Mouse (Mus musculus) thymus, adult 2 months (tissue): ENCODE data around the gene Exoc4. TPM values are rescaled to one million over a fixed set of nuclear protein-coding genes. Genes with fewer than 3 reads are reported as not detected.

ENCODE experiments used
- DNase-seq: peaks from one replicate; pipeline ENCODE4 v3.0.0; 2021
- H3K27ac ChIP-seq: fragments of 200-500 bp; 2 replicates; pipeline ENCODE4 v1.5.1; 2012; ENCODE audit warnings: low read length, control low read depth; ENCODE audit not compliant: control insufficient read depth, insufficient read depth
- H3K27me3 ChIP-seq: fragments of 200-500 bp; 2 replicates; pipeline ENCODE4 v1.6.1; 2012; ENCODE audit warnings: mild to moderate bottlenecking, low read length, moderate library complexity, mixed read lengths; ENCODE audit not compliant: control insufficient read depth, insufficient read depth
- H3K36me3 ChIP-seq: fragments of 200-500 bp; 2 replicates; pipeline ENCODE4 v1.6.1; 2012; ENCODE audit warnings: mild to moderate bottlenecking, low read length, moderate library complexity; ENCODE audit not compliant: control insufficient read depth, insufficient read depth
- H3K4me1 ChIP-seq: fragments of 200-500 bp; replicated peaks from 2 replicates; pipeline ENCODE4 v1.6.1; 2012; ENCODE audit warnings: low read length; ENCODE audit not compliant: control insufficient read depth, insufficient read depth
- H3K4me3 ChIP-seq: fragments of 200-500 bp; 2 replicates; pipeline ENCODE4 v1.5.1; 2012; ENCODE audit warnings: mild to moderate bottlenecking, low read length, control low read depth, moderate library complexity; ENCODE audit not compliant: control insufficient read depth, insufficient read depth
- CTCF ChIP-seq: fragments of 200-500 bp; IDR thresholded peaks from 2 replicates; pipeline ENCODE4 v1.5.1; 2012; ENCODE audit warnings: mild to moderate bottlenecking, control low read depth, low read length, moderate library complexity, borderline replicate concordance; ENCODE audit not compliant: control insufficient read depth, poor library complexity, insufficient read depth; ENCODE audit errors: extremely low read depth
- POLR2A ChIP-seq: fragments of 200-500 bp; IDR thresholded peaks from 2 replicates; pipeline ENCODE4 v1.6.1; 2012; ENCODE audit warnings: mild to moderate bottlenecking, low read length, control low read depth, moderate library complexity; ENCODE audit not compliant: control insufficient read depth, poor library complexity, insufficient read depth; ENCODE audit errors: extremely low read depth
- WGBS: fragments of 180-500 bp; shearing (Covaris S2); methylation state at CpG from one replicate; pipeline ENCODE4 v1.1.7; 2018; 5-methylcytosine and 5-hydroxymethylcytosine counted together
- polyA plus RNA-seq: library from polyadenylated mRNA; depleted of rRNA; stranded (reverse); fragments of >200 nt; gene quantifications from 2 replicates; pipeline ENCODE4 v1.2.3, GENCODE M21; 2012

The Exoc4 gene
- polyA plus RNA-seq, 1 experiment, result 12.7 TPM

DNA sequence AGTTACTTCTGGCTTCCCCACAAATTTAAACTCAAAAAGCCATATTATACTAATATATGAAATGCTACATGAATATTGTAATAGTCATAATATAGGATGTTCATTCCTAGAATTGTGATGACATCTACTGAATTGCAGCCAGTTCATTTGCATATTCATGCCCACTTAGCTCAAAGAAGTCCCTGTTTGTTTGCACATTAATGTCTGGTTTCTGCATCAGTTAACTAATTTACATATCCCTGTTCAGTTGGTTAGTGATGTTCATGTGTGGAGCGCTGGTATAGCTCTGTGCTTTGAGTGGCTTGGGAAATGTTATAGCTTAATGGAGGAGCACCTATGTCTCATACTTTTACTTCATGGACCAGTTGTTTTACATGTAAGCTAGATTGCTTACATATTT lies 206.4 kb downstream of the Exoc4 start:
- 100% methylated on average over 1 of the region's 1 CpGs for WGBS
- TF ChIP-seq POLR2A (no peak), CTCF (no peak)
- no peak for DNase-seq
- H3K4me3 ChIP-seq, result no peak overlapping the region
- H3K36me3 ChIP-seq, result no peaks in the 10 kb centered on the region
- no peaks in the 10 kb centered on the region for H3K4me1 ChIP-seq
- H3K27ac ChIP-seq, result no peak overlapping the region
- H3K27me3 ChIP-seq, result no peaks in the 10 kb centered on the region

DNA sequence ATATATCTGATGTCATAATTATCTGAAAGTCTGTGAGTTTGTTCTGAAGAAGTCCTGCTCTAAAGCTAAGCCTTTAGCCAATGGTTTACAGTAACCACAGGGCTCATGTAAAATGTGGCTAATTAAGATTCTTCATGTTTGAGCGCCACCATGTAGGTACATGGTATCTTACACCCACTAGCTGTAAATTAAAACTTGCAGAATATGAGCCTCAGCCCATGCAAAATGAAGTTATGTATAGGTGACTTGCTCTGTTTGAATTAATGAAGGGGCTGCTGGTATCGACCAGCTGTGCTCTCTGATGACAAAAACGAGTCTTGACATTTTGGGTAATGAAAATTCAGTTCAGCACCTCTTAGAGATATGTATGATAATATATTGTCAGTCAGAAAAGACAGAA lies 216.0 kb downstream of the Exoc4 start:
- Histone ChIP-seq H3K36me3 (no peaks in the 10 kb centered on the region), H3K4me3 (no peak overlapping the region), H3K4me1 (no peaks in the 10 kb centered on the region), H3K27me3 (no peaks in the 10 kb centered on the region), H3K27ac (no peak overlapping the region)
- WGBS, result 99% methylated on average over 3 of the region's 3 CpGs
- TF ChIP-seq CTCF (no peak), POLR2A (no peak)
- DNase-seq, result no peak

DNA sequence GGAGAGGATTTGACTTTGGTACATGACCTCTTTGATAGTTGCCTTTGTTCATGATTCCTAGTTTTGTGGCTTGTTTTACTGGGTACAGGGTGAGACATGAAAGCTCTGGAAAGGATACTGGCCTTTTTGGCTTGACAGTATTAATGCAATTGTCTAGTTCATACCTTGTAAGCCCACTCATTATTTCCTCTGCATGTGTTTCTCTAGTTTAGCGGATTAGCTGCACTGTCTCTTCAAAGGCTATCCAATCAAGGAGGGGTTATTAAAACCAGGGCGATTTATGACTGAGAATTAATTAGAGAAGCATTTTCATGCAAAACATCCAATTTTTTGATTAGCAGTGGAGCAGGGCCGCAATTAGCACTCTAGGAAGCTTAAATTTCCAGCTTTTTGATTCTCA lies 216.5 kb downstream of the Exoc4 start:
- Histone ChIP-seq H3K36me3 (no peaks in the 10 kb centered on the region), H3K27ac (no peak overlapping the region), H3K4me3 (no peak overlapping the region), H3K4me1 (no peaks in the 10 kb centered on the region), H3K27me3 (no peaks in the 10 kb centered on the region)
- DNase-seq, result no peak
- no peak for TF ChIP-seq CTCF
- TF ChIP-seq POLR2A, result no peak
- 95% methylated on average over 3 of the region's 3 CpGs for WGBS

DNA sequence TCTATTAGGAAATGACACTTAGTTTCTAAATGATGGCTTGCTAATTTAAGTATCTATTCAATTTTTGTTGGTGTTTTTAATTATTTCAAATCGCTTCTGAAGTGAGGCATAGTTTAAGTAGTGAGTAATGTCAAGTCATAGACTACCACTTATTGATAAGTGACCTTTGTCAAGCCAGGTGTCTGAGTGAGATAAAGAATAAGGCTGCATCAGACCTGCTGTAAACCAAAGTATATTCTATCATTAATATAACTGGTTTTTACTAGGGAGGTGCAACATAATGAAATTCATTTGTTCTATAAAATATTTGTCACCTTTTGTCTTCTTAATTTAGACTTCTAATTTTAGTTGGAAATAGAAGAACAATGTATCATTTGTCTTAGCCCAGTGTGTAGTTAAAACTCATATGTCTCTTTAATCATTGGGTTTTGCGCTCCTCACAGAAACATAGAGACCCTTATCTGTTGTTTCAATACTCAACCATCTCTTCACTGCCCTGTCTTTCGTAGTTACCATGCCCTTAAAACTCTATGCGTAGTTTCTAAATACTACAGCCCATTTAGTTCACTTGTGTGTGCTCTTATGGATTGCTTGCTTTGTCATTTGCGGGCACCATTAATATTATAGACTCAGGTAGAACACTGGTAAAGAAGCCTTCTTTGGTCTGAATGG lies 217.4 kb downstream of the Exoc4 start:
- 97% methylated on average over 5 of the region's 5 CpGs for WGBS
- H3K27me3 ChIP-seq, result no peaks in the 10 kb centered on the region
- H3K27ac ChIP-seq, result no peak overlapping the region

DNA sequence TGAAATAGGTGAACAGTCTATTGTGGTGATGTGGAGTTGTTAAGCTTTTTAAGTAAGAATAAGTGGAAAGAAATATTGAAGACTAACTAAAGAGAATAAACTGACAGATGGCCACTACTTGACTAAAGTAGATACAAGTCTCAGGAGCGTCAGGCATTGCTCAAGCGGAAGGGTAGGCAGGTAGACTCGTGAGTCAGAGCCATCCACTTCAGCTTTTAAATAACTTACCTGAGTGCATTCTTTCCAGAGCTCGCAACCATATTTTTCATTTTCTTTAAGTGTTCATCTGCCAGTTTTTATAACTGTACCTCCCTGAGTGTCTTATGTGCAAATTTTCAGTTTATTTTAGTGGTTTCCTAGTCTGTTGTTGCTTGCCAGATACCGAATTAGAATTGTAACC lies 219.6 kb downstream of the Exoc4 start:
- Histone ChIP-seq H3K4me3 (no peak overlapping the region), H3K27me3 (no peaks in the 10 kb centered on the region), H3K36me3 (no peaks in the 10 kb centered on the region), H3K27ac (no peak overlapping the region), H3K4me1 (no peaks in the 10 kb centered on the region)
- TF ChIP-seq CTCF (no peak), POLR2A (no peak)
- no peak for DNase-seq
- WGBS, result 97% methylated on average over 5 of the region's 5 CpGs

More for the DNA sequence above, 217.4 kb downstream of the Exoc4 start:
- Histone ChIP-seq H3K36me3 (no peaks in the 10 kb centered on the region), H3K4me3 (no peak overlapping the region), H3K4me1 (no peaks in the 10 kb centered on the region)
- DNase-seq, result no peak
- TF ChIP-seq POLR2A, result no peak
- no peak for TF ChIP-seq CTCF

DNA sequence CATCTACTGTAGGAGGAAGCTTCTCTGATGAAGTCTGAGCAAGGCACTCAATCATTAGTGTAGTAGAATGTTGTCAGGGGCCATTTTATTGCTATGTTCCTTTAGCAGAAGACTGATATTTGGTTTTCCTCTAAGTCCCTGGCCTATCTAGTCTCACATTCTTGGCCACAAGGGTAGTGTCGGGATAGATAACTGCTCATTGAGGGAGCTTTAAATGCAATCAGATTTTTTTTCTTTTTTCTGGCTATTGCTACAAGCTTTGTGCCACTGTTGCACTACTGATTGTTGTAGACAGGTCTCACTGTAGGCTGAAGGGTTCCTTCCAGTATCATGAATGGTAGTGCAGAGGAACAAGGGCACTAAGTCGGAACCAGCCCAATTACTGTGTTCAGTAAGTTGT lies 227.2 kb downstream of the Exoc4 start:
- Histone ChIP-seq H3K4me1 (no peaks in the 10 kb centered on the region), H3K27me3 (no peaks in the 10 kb centered on the region), H3K27ac (no peak overlapping the region), H3K36me3 (no peaks in the 10 kb centered on the region), H3K4me3 (no peak overlapping the region)
- WGBS, result 97% methylated on average over 2 of the region's 2 CpGs
- TF ChIP-seq POLR2A (no peak), CTCF (no peak)
- no peak for DNase-seq

DNA sequence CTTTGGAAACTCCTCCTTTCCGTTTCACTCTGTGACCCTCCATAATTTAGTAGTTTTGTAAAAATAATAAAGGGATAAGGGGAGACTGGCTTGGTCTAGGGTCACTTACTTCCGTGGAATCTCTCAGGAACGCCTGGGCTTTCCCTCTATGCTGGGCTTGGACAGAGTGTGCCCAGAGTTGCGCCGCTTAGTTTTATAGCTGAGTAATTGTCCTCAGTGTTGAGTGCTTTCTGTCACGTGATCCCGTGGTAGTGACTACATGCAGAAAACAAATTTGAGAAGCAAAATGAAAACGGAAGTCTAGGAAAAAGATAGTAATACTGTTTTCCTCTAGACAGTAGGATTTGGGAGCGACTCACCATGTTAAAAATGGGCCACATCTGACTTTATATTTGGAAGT lies 235.7 kb downstream of the Exoc4 start:
- no peak for TF ChIP-seq POLR2A
- no peak for TF ChIP-seq CTCF
- no peak overlapping the region for H3K4me3 ChIP-seq
- no peak overlapping the region for H3K27ac ChIP-seq
- H3K36me3 ChIP-seq, result no peaks in the 10 kb centered on the region
- H3K27me3 ChIP-seq, result no peaks in the 10 kb centered on the region
- no peaks in the 10 kb centered on the region for H3K4me1 ChIP-seq
- WGBS, result 94% methylated on average over 9 of the region's 9 CpGs
- DNase-seq, result no peak
